Mouse (Mus musculus) kidney, embryonic 16.5 days (tissue): Measurements from ENCODE around the gene Ccdc36. TPM values are rescaled to one million over a fixed set of nuclear protein-coding genes. Genes with fewer than 3 reads are reported as not detected.
A peak's percentile ranks its signal among the peaks of the same experiment; 100 is the strongest.

Experiments used
- ATAC-seq: fragments of 200-750 bp; cut with Nextera tagmentation; 2 replicates; pipeline ENCODE4 v1.8.0; 2017; ENCODE audit warnings: moderate TSS enrichment; ENCODE audit not compliant: low FRiP score, low TSS enrichment
- H3K27ac ChIP-seq: fragments of 300-500 bp; sonication (generic); 2 replicates; pipeline ENCODE4 v1.5.1; 2014; ENCODE audit warnings: low read length
- H3K27me3 ChIP-seq: fragments of 300-500 bp; sonication (generic); 2 replicates; pipeline ENCODE4 v1.6.1; 2014; ENCODE audit warnings: low read length, control low read depth, mixed read lengths; ENCODE audit not compliant: insufficient read depth
- H3K36me3 ChIP-seq: fragments of 300-500 bp; sonication (generic); 2 replicates; pipeline ENCODE4 v1.6.1; 2014; ENCODE audit warnings: low read length, control low read depth, mixed read lengths; ENCODE audit not compliant: insufficient read depth
- H3K4me1 ChIP-seq: fragments of 300-500 bp; sonication (generic); 2 replicates; pipeline ENCODE4 v1.6.1; 2014; ENCODE audit warnings: low read length, control low read depth, mixed read lengths; ENCODE audit not compliant: insufficient read depth
- H3K4me2 ChIP-seq: fragments of 300-500 bp; sonication (generic); replicated peaks from 2 replicates; pipeline ENCODE4 v1.6.1; 2014; ENCODE audit warnings: low read depth, low read length
- H3K4me3 ChIP-seq: fragments of 300-500 bp; sonication (generic); 2 replicates; pipeline ENCODE4 v1.5.1; 2014; ENCODE audit warnings: mild to moderate bottlenecking, low read length
- H3K9ac ChIP-seq: fragments of 300-500 bp; sonication (generic); replicated peaks from 2 replicates; pipeline ENCODE4 v1.6.1; 2014; ENCODE audit warnings: low read length
- H3K9me3 ChIP-seq: fragments of 300-500 bp; sonication (generic); 2 replicates; pipeline ENCODE4 v1.6.1; 2016; ENCODE audit warnings: low read length, control low read depth
- WGBS: fragments of 180-500 bp; shearing (Covaris S2); extraction: QIAGEN DNeasy Blood & Tissue Kit; methylation state at CpG from one replicate; pipeline ENCODE4 v1.1.7; 2014; 5-methylcytosine and 5-hydroxymethylcytosine counted together
- polyA plus RNA-seq: library from polyadenylated mRNA; unstranded; fragments of >200 nt; fragmentation: Nextera tagmentation; extraction: Ambion mirVana; gene quantifications from 2 replicates; pipeline ENCODE4 v1.2.1, GENCODE M21; 2015

The Ccdc36 gene
- polyA plus RNA-seq, 1 experiment from 2014 or later: 1.5 TPM

DNA sequence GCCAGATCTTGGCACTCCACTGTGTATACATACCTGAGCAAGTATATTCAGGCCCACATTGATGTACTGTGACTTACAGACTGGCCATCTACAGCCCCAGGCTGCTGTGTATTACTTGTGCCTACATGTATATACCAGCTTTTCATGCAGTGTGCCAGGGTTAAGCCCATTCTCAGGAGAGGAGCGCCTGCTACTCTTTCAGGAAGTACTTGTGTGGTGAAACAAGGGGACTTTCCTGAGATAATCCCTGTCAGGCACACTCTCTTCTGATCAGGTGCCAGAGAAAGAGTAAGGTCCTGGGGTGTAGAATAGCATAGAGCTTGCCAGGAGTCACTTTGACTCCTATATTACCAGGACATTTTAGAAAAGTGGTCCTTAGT, 31.6 kb upstream of the Ccdc36 start:
- Histone ChIP-seq H3K36me3 (peaks cover 19% of the 10 kb centered on the region), H3K27ac (peak overlapping the region; percentile 96), H3K9me3 (no peaks in the 10 kb centered on the region), H3K4me3 (peak overlapping the region; percentile 84), H3K9ac (peak overlapping the region; percentile 91; the same call in 1 of the 2 replicates), H3K4me2 (peak overlapping the region; percentile 85), H3K27me3 (no peaks in the 10 kb centered on the region), H3K4me1 (peaks cover 17% of the 10 kb centered on the region)
- no peak for ATAC-seq
- 82% methylated on average over 1 of the region's 1 CpGs for WGBS

DNA sequence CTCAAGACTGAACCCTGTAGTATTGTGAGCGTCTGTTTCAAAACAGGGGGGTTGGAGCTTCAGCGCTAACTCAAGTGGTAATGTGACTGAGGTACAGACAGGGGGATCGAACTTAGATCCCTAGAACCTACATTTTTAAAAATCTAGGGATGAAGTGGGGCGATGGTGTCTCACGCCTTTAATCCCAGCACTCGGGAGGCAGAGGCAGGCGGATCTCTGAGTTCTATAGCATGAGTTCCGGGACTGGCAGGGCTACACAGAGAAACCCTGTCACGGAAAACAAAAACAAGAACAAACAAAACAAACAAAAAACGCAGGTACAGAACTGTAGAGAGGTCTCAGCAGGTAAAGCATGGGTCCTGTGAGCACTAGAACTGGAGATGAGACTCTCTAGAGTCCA, 28.7 kb upstream of the Ccdc36 start:
- Histone ChIP-seq H3K4me1 (peaks cover 11% of the 10 kb centered on the region), H3K9ac (no peak overlapping the region), H3K27ac (no peak overlapping the region), H3K27me3 (no peaks in the 10 kb centered on the region), H3K4me3 (no peak overlapping the region), H3K4me2 (no peak overlapping the region), H3K9me3 (no peaks in the 10 kb centered on the region), H3K36me3 (no peaks in the 10 kb centered on the region)
- ATAC-seq: no peak
- WGBS: 87% methylated on average over 10 of the region's 10 CpGs

DNA sequence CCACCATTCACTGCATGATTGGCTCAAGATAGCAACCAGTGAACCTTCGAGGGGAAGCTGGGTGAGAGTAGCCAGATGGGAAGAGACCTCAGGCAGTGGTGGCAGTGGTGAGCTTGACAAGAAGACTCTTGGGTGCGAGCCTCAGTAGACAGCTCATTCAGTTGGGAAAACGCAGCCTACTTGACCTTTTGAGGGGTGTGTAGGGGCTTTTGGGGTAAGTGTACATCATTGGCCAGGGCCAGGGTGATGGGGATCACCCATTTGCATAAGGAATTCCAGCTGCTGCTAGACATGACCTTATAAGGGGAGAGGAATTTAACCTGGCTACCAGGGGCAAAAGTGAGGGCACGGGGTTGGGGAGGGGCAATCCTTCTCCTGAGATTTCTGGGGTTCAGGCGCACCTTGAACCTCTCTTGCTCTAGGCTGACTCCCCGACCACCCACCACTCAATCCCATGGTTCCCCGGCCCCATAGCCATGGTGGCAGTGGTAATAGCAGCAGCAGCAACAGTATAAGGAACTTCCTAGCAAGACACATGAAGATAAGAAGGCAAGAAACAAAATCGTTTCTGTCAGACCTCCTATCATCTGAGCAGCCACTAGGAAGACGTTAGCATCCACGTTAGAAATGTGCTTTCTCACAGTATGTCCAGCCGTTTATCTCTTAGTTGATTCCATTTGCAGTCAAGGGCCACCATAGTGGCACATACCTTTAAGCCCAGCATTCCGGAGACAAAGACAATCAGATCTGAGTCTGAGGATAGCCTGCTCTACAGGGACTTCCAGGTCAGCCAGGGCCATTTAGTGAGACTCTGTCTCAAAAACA, 27.7 kb upstream of the Ccdc36 start:
- Histone ChIP-seq H3K4me2 (no peak overlapping the region), H3K27ac (no peak overlapping the region), H3K36me3 (0 out of 2 replicates have a peak, but pooled peaks cover under 1% of the 10 kb centered on the region), H3K9me3 (no peaks in the 10 kb centered on the region), H3K27me3 (no peaks in the 10 kb centered on the region), H3K9ac (no peak overlapping the region), H3K4me1 (peaks cover 11% of the 10 kb centered on the region), H3K4me3 (no peak overlapping the region)
- no peak for ATAC-seq
- 79% methylated on average over 12 of the region's 12 CpGs for WGBS

DNA sequence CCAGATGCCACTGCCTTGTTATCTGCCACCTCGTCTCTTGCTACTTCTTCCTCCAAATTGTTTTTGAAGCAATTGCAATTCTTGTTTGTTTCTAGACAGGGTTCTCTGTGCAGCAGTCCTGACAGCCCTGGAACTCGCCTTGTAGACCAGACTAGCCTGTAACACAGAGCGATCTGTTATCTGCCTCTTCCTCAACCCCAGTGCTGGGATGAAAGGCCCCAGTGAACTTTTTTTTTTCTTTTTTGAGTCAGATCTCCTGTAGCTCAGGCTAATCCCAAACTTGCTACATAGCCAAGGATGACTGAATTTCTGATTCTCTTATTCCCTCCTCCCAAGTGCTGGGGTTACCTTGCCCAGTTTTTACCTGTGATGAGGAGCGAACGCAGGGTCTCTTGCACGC, 26.1 kb upstream of the Ccdc36 start:
- Histone ChIP-seq H3K27ac (no peak overlapping the region), H3K4me1 (peaks cover 25% of the 10 kb centered on the region), H3K4me3 (no peak overlapping the region), H3K4me2 (no peak overlapping the region), H3K36me3 (0 out of 2 replicates have a peak, but pooled peaks cover 3% of the 10 kb centered on the region), H3K9ac (no peak overlapping the region), H3K27me3 (no peaks in the 10 kb centered on the region), H3K9me3 (no peaks in the 10 kb centered on the region)
- WGBS: 91% methylated on average over 6 of the region's 6 CpGs
- ATAC-seq: no peak

DNA sequence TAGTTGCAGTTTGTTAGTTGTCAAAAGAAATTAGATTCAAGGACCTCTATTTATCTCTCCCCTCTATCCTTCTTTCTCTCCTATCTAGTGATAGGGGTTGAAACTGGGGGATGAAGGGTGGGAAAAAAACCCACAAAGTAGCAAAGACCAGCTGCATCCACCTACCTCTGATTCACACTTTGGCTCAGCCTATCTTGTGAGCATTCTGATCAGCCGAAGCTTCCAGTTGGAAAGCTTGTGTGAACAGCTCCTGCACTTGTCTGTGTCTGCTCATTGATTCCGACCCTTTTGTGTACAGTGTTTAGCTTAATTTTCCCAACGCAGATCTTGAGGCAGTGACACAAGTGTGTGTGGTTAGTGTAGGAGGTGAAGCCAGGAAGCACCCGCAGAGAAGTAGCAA, 25.2 kb upstream of the Ccdc36 start:
- H3K4me2 ChIP-seq: peak overlapping the region; percentile 99; the same call in 1 of the 2 replicates
- H3K36me3 ChIP-seq: 0 out of 2 replicates have a peak, but pooled peaks cover 3% of the 10 kb centered on the region
- no peaks in the 10 kb centered on the region for H3K27me3 ChIP-seq
- no peak for ATAC-seq
- peaks cover 25% of the 10 kb centered on the region for H3K4me1 ChIP-seq
- no peak overlapping the region for H3K9ac ChIP-seq
- H3K4me3 ChIP-seq: no peak overlapping the region
- no peaks in the 10 kb centered on the region for H3K9me3 ChIP-seq
- 77% methylated on average over 4 of the region's 4 CpGs for WGBS
- H3K27ac ChIP-seq: no peak overlapping the region

DNA sequence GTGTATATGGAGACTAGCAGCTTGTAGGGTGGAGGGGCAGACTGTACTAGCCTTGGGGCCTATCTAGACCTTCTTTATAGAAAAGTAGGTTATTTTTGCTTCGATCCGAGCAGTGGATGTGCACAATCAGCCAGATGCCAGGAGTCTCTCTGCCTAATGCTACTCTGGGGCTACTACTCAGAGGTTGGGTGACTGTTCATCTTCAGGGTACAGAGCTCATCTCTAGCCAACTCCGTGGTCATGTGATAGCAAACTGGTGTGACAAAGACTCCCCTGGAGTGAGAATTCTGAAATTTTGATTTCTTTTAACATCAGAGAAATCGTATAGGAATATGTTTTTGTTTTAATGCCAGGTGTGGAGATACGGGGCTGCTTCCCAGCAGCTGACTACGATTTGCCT, 24.6 kb upstream of the Ccdc36 start:
- Histone ChIP-seq H3K27ac (peak overlapping the region; percentile 46; the same call in 1 of the 2 replicates), H3K4me1 (peaks cover 25% of the 10 kb centered on the region), H3K27me3 (no peaks in the 10 kb centered on the region), H3K9me3 (no peaks in the 10 kb centered on the region), H3K9ac (peak overlapping the region; percentile 78), H3K36me3 (0 out of 2 replicates have a peak, but pooled peaks cover 8% of the 10 kb centered on the region), H3K4me2 (peak overlapping the region; percentile 99), H3K4me3 (peak overlapping the region; percentile 70)
- 0 out of 2 replicates have a peak, but pooled peaks have one; percentile 8 for ATAC-seq
- 49% methylated on average over 6 of the region's 6 CpGs for WGBS

DNA sequence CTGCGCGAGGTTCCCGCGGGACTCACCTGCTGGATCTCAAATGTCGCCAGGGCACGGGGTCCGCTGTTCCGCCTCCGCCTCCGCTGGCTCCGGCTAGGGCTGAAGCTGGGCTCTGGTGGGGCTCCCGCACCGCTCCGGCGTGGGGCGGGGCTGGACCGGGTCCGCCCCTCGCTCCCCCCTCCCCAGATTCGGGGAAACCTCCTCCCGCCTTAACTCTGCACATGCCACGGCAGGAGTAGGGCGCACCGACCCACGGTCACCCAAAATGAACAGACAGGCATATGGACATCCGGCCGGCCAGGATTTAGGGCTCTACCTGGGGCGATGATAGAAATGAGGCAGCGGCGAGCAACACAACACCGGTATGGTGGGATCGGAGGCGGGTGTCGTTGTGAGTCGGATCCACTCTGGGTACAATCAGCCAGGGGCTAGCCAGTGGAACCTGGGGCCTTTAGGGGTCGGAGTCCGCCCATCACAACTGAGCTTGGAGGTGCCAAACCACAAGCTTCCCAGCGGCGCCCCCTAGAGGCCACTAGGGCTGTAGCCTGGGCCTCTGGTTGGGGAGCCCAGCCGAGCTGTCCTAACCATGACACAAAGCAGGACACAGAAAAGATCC, 24.1 kb upstream of the Ccdc36 start:
- H3K27me3 ChIP-seq: no peaks in the 10 kb centered on the region
- peak overlapping the region; percentile 70 for H3K4me3 ChIP-seq
- H3K4me1 ChIP-seq: peaks cover 25% of the 10 kb centered on the region
- peak overlapping the region; percentile 99 for H3K4me2 ChIP-seq
- 0 out of 2 replicates have a peak, but pooled peaks cover 9% of the 10 kb centered on the region for H3K36me3 ChIP-seq
- H3K27ac ChIP-seq: peak overlapping the region; percentile 80
- H3K9ac ChIP-seq: peak overlapping the region; percentile 78
- no peaks in the 10 kb centered on the region for H3K9me3 ChIP-seq
- peak; percentile 93 for ATAC-seq
- under 1% methylated on average over 40 of the region's 40 CpGs for WGBS

DNA sequence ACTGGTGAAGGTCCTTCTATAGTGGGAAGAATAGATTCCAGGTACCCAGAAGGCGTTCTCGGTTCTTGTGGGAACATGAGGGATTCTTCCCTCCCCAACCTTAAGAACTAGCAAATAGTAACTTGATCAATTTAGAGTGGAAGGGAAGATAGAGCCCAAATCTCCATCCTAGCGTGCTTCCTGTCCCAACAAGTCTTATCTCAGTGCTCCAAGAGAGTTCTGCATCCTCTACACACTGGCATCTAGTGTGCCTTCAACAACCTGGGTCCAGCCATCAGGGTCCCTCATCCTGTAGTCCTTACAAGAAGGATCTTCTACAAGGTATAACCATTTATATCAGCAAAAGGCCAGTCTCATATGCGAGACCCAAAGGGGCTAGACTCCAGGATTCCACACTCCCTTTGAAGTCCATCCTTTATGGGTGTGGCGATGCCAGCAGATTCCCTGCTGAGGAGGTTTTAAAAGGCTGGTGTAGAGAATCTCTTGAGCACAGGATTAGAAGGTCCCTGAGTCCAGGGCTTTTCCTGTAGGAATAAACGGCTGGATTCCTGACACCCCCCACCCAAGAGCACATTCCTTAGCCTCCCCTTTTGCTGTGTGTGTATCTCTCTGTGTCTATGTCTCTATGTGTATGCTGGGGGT, 23.4 kb upstream of the Ccdc36 start:
- H3K9ac ChIP-seq: peak overlapping the region; percentile 78
- peak; percentile 12; the same call in 1 of the 2 replicates for ATAC-seq

DNA sequence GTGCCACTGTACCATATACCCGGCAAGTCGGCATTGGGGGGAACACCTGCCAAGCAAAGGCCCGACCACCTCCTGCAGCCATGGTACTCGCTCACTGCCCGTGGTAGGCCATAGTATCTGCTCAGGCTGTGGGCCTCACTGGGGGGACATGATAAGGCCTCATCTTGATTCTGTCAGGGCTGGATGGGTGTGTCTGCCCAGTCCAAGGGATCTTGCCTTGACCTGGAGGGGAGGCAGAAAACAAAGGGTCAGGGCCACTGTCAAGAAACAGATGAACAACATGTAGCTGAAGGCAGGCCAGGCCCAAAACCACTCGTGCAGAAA, 22.8 kb upstream of the Ccdc36 start:
- peak overlapping the region; percentile 38; the same call in 1 of the 2 replicates for H3K9ac ChIP-seq

More for the DNA sequence above, 23.4 kb upstream of the Ccdc36 start:
- peaks cover 25% of the 10 kb centered on the region for H3K4me1 ChIP-seq
- H3K4me2 ChIP-seq: peak overlapping the region; percentile 99
- H3K36me3 ChIP-seq: 0 out of 2 replicates have a peak, but pooled peaks cover 9% of the 10 kb centered on the region
- H3K27me3 ChIP-seq: no peaks in the 10 kb centered on the region
- H3K9me3 ChIP-seq: no peaks in the 10 kb centered on the region
- WGBS: 51% methylated on average over 6 of the region's 6 CpGs
- peak overlapping the region; percentile 80; the same call in 1 of the 2 replicates for H3K27ac ChIP-seq
- H3K4me3 ChIP-seq: peak overlapping the region; percentile 70

More for the DNA sequence above, 22.8 kb upstream of the Ccdc36 start:
- H3K4me1 ChIP-seq: peaks cover 25% of the 10 kb centered on the region
- H3K27ac ChIP-seq: 0 out of 2 replicates have a peak overlapping the region, but pooled peaks have one; percentile 34
- no peaks in the 10 kb centered on the region for H3K27me3 ChIP-seq
- H3K9me3 ChIP-seq: no peaks in the 10 kb centered on the region
- H3K4me2 ChIP-seq: peak overlapping the region; percentile 99
- H3K4me3 ChIP-seq: no peak overlapping the region; the same call in 1 of the 2 replicates
- H3K36me3 ChIP-seq: 0 out of 2 replicates have a peak, but pooled peaks cover 9% of the 10 kb centered on the region
- ATAC-seq: no peak
- 88% methylated on average over 6 of the region's 6 CpGs for WGBS
